Mouse (Mus musculus): ENCODE measurements at regions not wholly inside any gene's neighbourhood (a gene's known extent, or its start where the extent isn't known, plus 50 kb on each side); places are given as distances from the start of the nearest gene placed in this dataset.

DNA sequence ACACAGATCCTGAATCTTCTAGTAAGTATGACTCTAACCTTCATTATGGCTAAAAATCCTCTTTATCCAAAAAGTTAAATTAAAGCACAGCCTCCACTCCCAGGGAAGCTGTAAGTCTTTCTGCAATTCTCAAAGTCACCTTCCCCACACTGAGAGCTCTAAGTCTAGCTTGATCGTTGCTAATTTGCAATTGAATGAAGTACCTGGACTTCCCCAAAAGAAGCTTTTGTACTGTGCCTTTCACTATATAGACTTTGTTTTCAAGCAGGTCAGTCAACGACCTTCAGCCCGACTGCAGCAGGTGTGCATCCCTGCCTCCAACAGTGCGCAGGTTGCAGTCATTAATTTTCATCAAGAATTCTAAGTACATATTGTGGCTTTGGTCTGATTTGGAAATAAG lies 950.4 kb upstream of the Cdh6 start:
- TF ChIP-seq CTCF (conservative IDR thresholded peaks at IDR 0.05; ENCODE audit: low read length) (no peak), NANOG (IDR thresholded peaks at IDR 0.05; ENCODE audit: borderline replicate concordance, low read length) (peak; percentile 73; the same call in 1 of the 2 replicates), POU5F1 (IDR thresholded peaks at IDR 0.05; ENCODE audit: borderline replicate concordance, low read length) (no peak)
